Mouse (Mus musculus): ENCODE measurements around the gene Inip.

Inip gene

GRCm38 (mm10) chr4:59772171-59772879, 29.1 kb downstream of the Inip start:
- DNase-seq (ENCODE audit: low spot score in 2 of 2), result no peak

DNA sequence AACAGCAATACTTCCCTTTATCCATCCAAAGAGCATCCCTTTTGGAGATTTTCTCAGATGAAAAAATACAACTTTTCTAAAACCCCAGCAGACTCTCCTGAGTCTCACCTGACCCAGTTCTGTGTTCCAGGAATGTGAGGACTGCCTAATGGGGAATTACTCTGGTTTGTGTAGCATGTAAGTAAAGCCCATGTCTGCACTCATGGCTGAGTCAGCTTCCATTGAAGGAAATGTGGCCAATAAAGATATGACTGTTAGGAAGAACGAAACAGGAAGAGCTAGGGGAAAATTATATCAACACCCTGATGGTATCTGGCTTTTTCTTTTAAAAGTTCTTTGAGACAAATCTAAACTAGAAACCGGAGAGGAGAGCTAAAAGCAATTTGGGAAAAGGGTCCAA, 33.7 kb downstream of the Inip start:
- no peak for DNase-seq (ENCODE audit: low spot score in 2 of 2)

GRCm38 (mm10) chr4:59765385-59766005, 35.9 kb downstream of the Inip start:
- DNase-seq (ENCODE audit: low spot score in 2 of 2), result no peak

DNA sequence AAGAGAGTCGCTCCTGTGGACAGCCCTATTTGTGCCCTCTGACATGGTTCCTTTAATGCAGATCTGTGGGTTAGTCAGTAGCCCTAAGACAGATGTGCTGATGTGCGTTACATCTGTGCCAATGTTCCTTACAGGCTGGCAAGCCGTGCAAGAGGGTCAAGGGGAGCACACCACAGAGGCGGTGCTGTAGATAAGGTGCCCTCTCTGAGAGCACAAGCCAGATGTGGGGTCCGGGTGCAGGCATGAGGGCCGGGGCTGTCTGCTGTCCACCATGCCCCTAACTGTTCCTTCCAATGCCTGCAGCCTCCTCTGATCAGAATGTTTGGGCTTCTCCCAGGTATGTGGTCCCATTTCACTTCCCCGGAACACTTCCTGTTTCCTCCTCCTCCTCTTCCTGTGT, 36.4 kb downstream of the Inip start:
- DNase-seq (ENCODE audit: low spot score in 2 of 2), result no peak

DNA sequence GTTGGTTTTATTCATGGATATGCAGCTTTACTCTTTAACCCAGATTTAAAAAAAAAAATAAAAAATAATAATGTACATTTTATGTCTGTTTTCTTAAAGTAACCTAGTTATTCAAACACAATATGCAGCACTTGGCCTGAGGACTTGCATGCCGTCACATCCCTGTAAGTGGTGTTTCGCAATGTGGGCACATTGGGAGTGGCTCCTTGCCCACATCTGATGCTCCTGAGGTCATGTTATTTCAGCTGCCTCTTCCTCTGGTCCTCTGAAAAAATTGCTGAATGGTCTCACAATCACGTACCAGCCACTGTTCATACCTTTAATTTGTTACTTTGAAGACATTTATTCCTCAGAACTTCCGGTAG, 40.0 kb downstream of the Inip start:
- no peak for DNase-seq (ENCODE audit: low spot score in 2 of 2)

- DNase-seq (ENCODE audit: low spot score in 2 of 2), result peak in 1 of 2 experiments; percentile 38
Observed at GRCm38 (mm10) chr4:59760636-59761364, 40.6 kb downstream of the Inip start.

GRCm38 (mm10) chr4:59760016-59760415, 41.4 kb downstream of the Inip start:
- DNase-seq (ENCODE audit: low spot score in 2 of 2), result no peak

DNA sequence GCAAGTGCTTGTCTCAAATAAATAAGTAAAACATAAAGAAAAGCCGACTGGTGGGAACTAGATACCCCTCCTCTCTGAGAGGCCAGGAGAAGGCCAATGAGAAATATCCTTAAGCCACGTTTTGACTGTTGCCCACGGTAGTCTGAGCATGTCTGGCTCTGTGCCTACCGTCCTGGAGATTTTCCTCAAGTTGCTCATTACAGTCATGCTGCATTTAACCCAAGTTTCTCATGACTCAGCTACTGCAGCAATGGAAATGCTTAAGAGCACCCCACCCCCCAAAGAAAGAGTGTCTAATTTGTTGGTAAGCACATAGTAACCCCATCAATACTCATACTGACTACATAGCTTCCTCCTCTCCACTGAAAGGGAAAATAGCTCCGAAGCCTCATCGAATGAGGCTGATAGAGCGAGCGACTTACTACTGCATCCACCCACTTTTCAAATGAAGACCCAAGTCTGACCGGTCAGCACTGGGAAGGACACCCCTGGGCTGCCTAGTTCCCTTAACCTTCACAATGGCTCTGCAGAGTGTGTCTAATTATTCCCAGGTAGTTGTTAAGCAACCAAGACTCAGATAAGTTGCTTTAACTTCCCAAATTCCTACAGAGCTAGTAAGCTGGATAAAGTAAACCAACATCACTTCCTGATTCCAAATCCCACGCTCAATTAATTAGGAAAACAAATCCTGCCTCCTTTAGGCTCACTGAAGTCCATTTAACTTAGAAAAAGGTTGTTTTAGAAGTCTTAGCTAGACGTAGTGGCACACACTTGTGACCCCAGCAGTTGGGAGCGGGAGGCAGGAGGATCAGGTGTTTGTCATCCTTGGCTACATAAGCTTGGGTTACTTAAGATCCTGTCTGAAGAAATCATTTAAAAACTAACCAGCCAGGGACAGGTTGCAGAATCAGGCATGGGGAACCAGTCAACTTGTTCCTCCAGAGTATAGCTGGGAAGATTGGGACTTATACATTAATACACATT, 43.6 kb downstream of the Inip start:
- DNase-seq (ENCODE audit: low spot score in 2 of 2), result no peak

- DNase-seq (ENCODE audit: low spot score in 2 of 2), result peak in 1 of 2 experiments; percentile 67
Observed at GRCm38 (mm10) chr4:59756332-59757082, 44.9 kb downstream of the Inip start.

- no peak for DNase-seq (ENCODE audit: low spot score in 2 of 2)
Observed at GRCm38 (mm10) chr4:59753491-59754140, 47.8 kb downstream of the Inip start.

- no peak for DNase-seq (ENCODE audit: low spot score in 2 of 2)
Observed at GRCm38 (mm10) chr4:59739882-59740281, 61.5 kb downstream of the Inip start.

GRCm38 (mm10) chr4:59739321-59739720, 62.1 kb downstream of the Inip start:
- no peak for DNase-seq (ENCODE audit: low spot score in 2 of 2)

- no peak for DNase-seq (ENCODE audit: low spot score in 2 of 2)
Observed at GRCm38 (mm10) chr4:59731544-59731943, 69.8 kb downstream of the Inip start.

DNA sequence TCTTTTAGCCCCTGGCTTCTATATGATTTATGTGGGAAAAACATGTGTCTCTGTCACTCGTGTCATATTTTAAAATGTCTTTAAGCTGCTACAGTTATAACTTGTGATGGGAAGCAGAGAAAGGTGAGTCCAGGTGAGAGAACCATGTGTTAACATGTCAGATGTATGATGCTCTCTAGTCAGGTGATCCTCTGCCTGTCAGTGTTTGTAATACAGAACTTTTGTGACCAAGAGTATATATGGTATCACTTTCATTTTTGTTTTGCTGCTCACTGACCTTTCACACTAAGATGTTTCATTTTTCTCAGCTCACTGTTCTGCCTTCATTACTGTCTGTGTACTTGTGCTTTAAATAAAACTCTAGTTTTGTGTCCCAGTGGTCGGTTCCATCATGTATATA, 72.5 kb downstream of the Inip start:
- DNase-seq (ENCODE audit: low spot score in 2 of 2), result no peak

GRCm38 (mm10) chr4:59727878-59728261, 73.5 kb downstream of the Inip start:
- DNase-seq (ENCODE audit: low spot score in 2 of 2), result no peak

DNA sequence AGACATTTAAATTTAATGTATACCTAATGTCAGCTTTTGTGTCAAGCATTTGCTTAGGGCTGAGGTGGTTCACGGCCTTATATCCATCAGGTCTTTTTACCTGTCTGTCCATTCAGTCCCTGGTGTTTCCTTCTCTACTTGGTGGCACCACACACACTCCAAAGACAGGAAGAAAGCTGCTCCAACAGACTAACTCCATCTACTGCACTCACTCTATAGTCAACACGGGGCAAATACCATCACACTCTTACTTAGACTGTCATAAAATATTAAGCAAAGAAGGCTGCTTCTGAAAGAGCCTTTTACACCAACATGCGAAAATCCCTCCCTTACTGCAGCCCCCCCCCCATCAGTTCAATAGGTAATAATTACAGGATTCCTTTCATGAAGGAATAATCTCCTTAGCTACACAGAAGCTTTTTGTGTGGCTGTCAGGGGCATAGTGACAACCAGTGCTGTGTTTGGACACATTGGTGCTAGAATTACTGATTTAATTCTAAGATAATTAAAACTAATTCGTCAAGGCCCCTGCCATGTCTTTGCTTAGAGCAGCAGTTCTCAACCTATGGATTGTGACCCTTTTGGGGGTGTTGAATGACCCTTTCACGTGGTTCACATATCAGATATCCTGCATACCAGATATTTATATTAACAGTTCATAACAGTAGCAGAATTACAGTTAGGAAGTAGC, 74.1 kb downstream of the Inip start:
- DNase-seq (ENCODE audit: low spot score in 2 of 2), result no peak

DNA sequence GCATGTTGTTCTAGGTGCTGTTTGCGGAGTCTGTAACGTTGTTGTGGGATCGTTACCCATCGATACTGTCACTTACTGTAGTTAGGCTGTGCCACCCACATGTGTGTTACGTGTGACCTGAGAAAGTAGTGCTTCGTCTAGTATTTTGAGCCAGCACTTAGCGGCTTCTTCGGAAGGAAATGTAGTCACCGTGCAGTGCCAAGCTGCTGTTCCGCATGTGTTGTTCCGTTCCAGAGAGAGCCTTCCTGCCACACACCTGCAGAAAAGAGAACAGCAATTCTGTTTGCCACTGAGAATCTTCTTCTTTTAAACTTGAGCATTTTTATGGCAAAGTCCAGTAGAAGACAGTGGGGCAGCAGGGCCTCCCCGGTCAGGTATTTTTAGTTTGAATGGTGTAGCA, 74.9 kb downstream of the Inip start:
- DNase-seq (ENCODE audit: low spot score in 2 of 2), result no peak

DNA sequence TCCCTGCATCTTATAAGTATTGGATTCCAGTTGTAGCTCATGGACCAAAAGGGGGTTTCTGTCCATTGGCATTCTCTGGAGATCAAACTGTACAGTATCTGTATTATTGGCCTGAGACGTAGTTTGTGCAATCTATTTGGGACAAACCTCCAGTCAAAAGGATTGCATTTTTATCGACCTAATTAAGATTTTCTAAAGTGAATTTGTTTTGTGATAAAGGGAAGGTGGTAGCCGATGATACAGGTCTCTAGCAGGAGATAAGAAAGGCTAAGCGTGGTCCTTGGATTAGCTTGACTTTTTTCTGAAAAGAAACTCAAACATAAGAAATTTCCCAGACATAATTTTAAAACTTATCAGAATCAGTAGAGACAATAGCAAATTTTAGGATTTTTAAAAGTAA, 75.8 kb downstream of the Inip start:
- DNase-seq (ENCODE audit: low spot score in 2 of 2), result no peak

DNA sequence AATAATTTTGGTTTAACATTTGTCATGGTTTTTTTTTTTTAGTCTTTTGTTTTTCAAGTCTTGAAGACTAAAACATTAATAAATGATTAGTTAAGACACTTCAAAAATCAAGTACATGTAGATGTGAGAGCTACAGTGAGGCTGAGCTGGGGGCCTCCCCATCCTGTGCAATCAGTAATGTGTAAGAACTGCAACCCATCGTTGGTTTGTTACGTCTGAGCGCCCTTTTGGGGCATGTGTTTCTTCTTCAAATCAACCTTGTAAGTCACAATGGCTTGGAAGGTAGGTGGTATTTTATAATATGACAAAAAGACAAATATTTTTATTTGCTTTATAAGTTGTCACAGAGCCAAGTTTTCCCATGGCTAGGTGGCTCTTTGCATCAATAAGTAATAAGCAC, 79.6 kb downstream of the Inip start:
- DNase-seq (ENCODE audit: low spot score in 2 of 2), result no peak

Measured in cerebellum, postnatal 4 days (tissue).